Mouse (Mus musculus) cerebral cortex, adult 2 months (tissue): ENCODE measurements around the gene C1rl.

Experiments
- WGBS: fragments of 180-500 bp; shearing (Covaris S2); methylation state at CpG from one replicate; pipeline ENCODE4 v1.1.7; 2018; 5-methylcytosine and 5-hydroxymethylcytosine counted together

Gene C1rl

GRCm38 (mm10) chr6:124472801-124473200 lies 20.1 kb upstream of the C1rl start:
- 33% methylated on average over 6 of the region's 6 CpGs for WGBS

- WGBS: 83% methylated on average over 11 of the region's 11 CpGs
These were observed 18.3 kb upstream of the C1rl start for GRCm38 (mm10) chr6:124474621-124475020.

- 90% methylated on average over 8 of the region's 11 CpGs for WGBS
These were observed 17.4 kb upstream of the C1rl start for GRCm38 (mm10) chr6:124475335-124476075.

- 84% methylated on average over 7 of the region's 7 CpGs for WGBS
These were observed 16.7 kb upstream of the C1rl start for GRCm38 (mm10) chr6:124476216-124476615.

GRCm38 (mm10) chr6:124476796-124477195 lies 16.1 kb upstream of the C1rl start:
- 86% methylated on average over 11 of the region's 11 CpGs for WGBS

GRCm38 (mm10) chr6:124477221-124477655 lies 15.7 kb upstream of the C1rl start:
- WGBS: 69% methylated on average over 5 of the region's 5 CpGs

GRCm38 (mm10) chr6:124477922-124478651 lies 14.8 kb upstream of the C1rl start:
- 65% methylated on average over 17 of the region's 17 CpGs for WGBS

- WGBS: 97% methylated on average over 3 of the region's 3 CpGs
These were observed 13.9 kb upstream of the C1rl start for GRCm38 (mm10) chr6:124478874-124479572.

GRCm38 (mm10) chr6:124479573-124479930 lies 13.4 kb upstream of the C1rl start:
- WGBS: 95% methylated on average over 3 of the region's 3 CpGs

- 38% methylated on average over 4 of the region's 4 CpGs for WGBS
These were observed 12.6 kb upstream of the C1rl start for GRCm38 (mm10) chr6:124480295-124480694.

GRCm38 (mm10) chr6:124481571-124481970 lies 11.3 kb upstream of the C1rl start:
- WGBS: 29% methylated on average over 6 of the region's 6 CpGs

- 74% methylated on average over 3 of the region's 3 CpGs for WGBS
These were observed 9.1 kb upstream of the C1rl start for GRCm38 (mm10) chr6:124483831-124484230.

- 79% methylated on average over 7 of the region's 7 CpGs for WGBS
These were observed 8.1 kb upstream of the C1rl start for GRCm38 (mm10) chr6:124484851-124485250.

- 39% methylated on average over 21 of the region's 21 CpGs for WGBS
These were observed 7.3 kb upstream of the C1rl start for GRCm38 (mm10) chr6:124485414-124486144.

GRCm38 (mm10) chr6:124487509-124487908 lies 5.4 kb upstream of the C1rl start:
- WGBS: 65% methylated on average over 2 of the region's 2 CpGs

- WGBS: 80% methylated on average over 4 of the region's 4 CpGs
These were observed 4.0 kb upstream of the C1rl start for GRCm38 (mm10) chr6:124488952-124489351.

- WGBS: 80% methylated on average over 6 of the region's 6 CpGs
These were observed 1.5 kb upstream of the C1rl start for GRCm38 (mm10) chr6:124491427-124491826.

GRCm38 (mm10) chr6:124493886-124494285 lies 973 bp downstream of the C1rl start:
- 88% methylated on average over 5 of the region's 5 CpGs for WGBS

- WGBS: 87% methylated on average over 5 of the region's 5 CpGs
These were observed 3.1 kb downstream of the C1rl start for GRCm38 (mm10) chr6:124496054-124496453.

GRCm38 (mm10) chr6:124499914-124500566 lies 7.1 kb downstream of the C1rl start:
- 74% methylated on average over 10 of the region's 10 CpGs for WGBS

- WGBS: 77% methylated on average over 4 of the region's 4 CpGs
These were observed 8.6 kb downstream of the C1rl start for GRCm38 (mm10) chr6:124501473-124501872.
